Mouse (Mus musculus) cortical plate, adult 2 months (tissue): ENCODE results near the gene Mcm10.

Experiments used
- CTCF ChIP-seq: fragments of 200-500 bp; IDR thresholded peaks from 2 replicates; pipeline ENCODE4 v1.5.1; 2011; ENCODE audit warnings: mild to moderate bottlenecking, control low read depth, low read length; ENCODE audit not compliant: insufficient read depth; ENCODE audit errors: extremely low read depth
- POLR2A ChIP-seq: fragments of 200-500 bp; IDR thresholded peaks from 2 replicates; pipeline ENCODE4 v1.6.1; 2011; ENCODE audit warnings: mild to moderate bottlenecking, low read length, control low read depth; ENCODE audit not compliant: insufficient read depth; ENCODE audit errors: extremely low read depth

GRCm38 (mm10) chr2:5007107-5007506 lies 5.5 kb downstream of the Mcm10 start:
- TF ChIP-seq POLR2A (no peak), CTCF (no peak)
